Mouse (Mus musculus): ENCODE data around the gene Rnf5. TPM values are rescaled to one million over a fixed set of nuclear protein-coding genes. Genes with fewer than 3 reads are reported as not detected.

Rnf5 gene
- polyA plus RNA-seq, 1 experiment from 2014 or later = 175 TPM

Other genes starting within 250 kb of the Rnf5 start
- 0.13 TPM in 1 of 2 replicates, not detected in the other for gene Btnl2, start 248.9 kb downstream of the Rnf5 start, polyA plus RNA-seq (2014; fragmentation: Nextera tagmentation; extraction: Ambion mirVana)
- 0.08 TPM in 1 of 2 replicates, not detected in the other for gene Btnl1, start 226.6 kb downstream of the Rnf5 start, polyA plus RNA-seq (2014; fragmentation: Nextera tagmentation; extraction: Ambion mirVana)
- 2.7 and 4.1 TPM in 2 replicates for gene BC051142, start 204.9 kb downstream of the Rnf5 start, polyA plus RNA-seq (2014; fragmentation: Nextera tagmentation; extraction: Ambion mirVana)
- not detected in 2 replicates for gene Btnl4, start 126.4 kb downstream of the Rnf5 start, polyA plus RNA-seq (2014; fragmentation: Nextera tagmentation; extraction: Ambion mirVana)
- not detected in 2 replicates for gene Btnl6, start 86.3 kb downstream of the Rnf5 start, polyA plus RNA-seq (2014; fragmentation: Nextera tagmentation; extraction: Ambion mirVana)
- 9.6 and 11.6 TPM in 2 replicates for gene Notch4, start 39.4 kb downstream of the Rnf5 start, polyA plus RNA-seq (2014; fragmentation: Nextera tagmentation; extraction: Ambion mirVana)
- gene Gpsm3, start 13.9 kb downstream of the Rnf5 start, polyA plus RNA-seq (2014; fragmentation: Nextera tagmentation; extraction: Ambion mirVana) = 3.2 and 5.9 TPM in 2 replicates
- gene Pbx2, start 12.4 kb downstream of the Rnf5 start, polyA plus RNA-seq (2014; fragmentation: Nextera tagmentation; extraction: Ambion mirVana) = 16.6 and 17.3 TPM in 2 replicates
- gene Ager, start 5.8 kb downstream of the Rnf5 start, polyA plus RNA-seq (2014; fragmentation: Nextera tagmentation; extraction: Ambion mirVana) = 1.7 and 2.2 TPM in 2 replicates
- 73.8 and 81.2 TPM in 2 replicates for gene Agpat1, start 572 bp upstream of the Rnf5 start, polyA plus RNA-seq (2014; fragmentation: Nextera tagmentation; extraction: Ambion mirVana)
- gene Egfl8, start 12.3 kb upstream of the Rnf5 start, polyA plus RNA-seq (2014; fragmentation: Nextera tagmentation; extraction: Ambion mirVana) = 4.4 and 4.7 TPM in 2 replicates
- gene Ppt2, start 24.8 kb upstream of the Rnf5 start, polyA plus RNA-seq (2014; fragmentation: Nextera tagmentation; extraction: Ambion mirVana) = 23.6 and 26.0 TPM in 2 replicates
- gene Prrt1, start 25.8 kb upstream of the Rnf5 start, polyA plus RNA-seq (2014; fragmentation: Nextera tagmentation; extraction: Ambion mirVana) = 1.0 and 2.0 TPM in 2 replicates
- 16.4 and 17.2 TPM in 2 replicates for gene Fkbpl, start 41.1 kb upstream of the Rnf5 start, polyA plus RNA-seq (2014; fragmentation: Nextera tagmentation; extraction: Ambion mirVana)
- 61.9 and 67.5 TPM in 2 replicates for gene Atf6b, start 43.5 kb upstream of the Rnf5 start, polyA plus RNA-seq (2014; fragmentation: Nextera tagmentation; extraction: Ambion mirVana)
- gene Tnxb, start 66.8 kb upstream of the Rnf5 start, polyA plus RNA-seq (2014; fragmentation: Nextera tagmentation; extraction: Ambion mirVana) = 0.01 and 0.09 TPM in 2 replicates
- not detected in 2 replicates for gene C4b, start 140.2 kb upstream of the Rnf5 start, polyA plus RNA-seq (2014; fragmentation: Nextera tagmentation; extraction: Ambion mirVana)
- gene Cyp21a1, start 200.9 kb upstream of the Rnf5 start, polyA plus RNA-seq (2014; fragmentation: Nextera tagmentation; extraction: Ambion mirVana) = not detected in 2 replicates
- gene Stk19, start 233.3 kb upstream of the Rnf5 start, polyA plus RNA-seq (2014; fragmentation: Nextera tagmentation; extraction: Ambion mirVana) = 21.7 and 22.7 TPM in 2 replicates
- 58.6 and 64.9 TPM in 2 replicates for gene Dxo, start 233.3 kb upstream of the Rnf5 start, polyA plus RNA-seq (2014; fragmentation: Nextera tagmentation; extraction: Ambion mirVana)
- gene Skiv2l, start 246.5 kb upstream of the Rnf5 start, polyA plus RNA-seq (2014; fragmentation: Nextera tagmentation; extraction: Ambion mirVana) = 26.9 and 29.9 TPM in 2 replicates
- 117 and 138 TPM in 2 replicates for gene Nelfe, start 246.7 kb upstream of the Rnf5 start, polyA plus RNA-seq (2014; fragmentation: Nextera tagmentation; extraction: Ambion mirVana)

Data from hindbrain, embryonic 11.5 days (tissue).